Mouse (Mus musculus): ENCODE data around the gene Mgat4a.
"Not testable (repeated sequence)": the region's sequence is repeated elsewhere in the genome, so short reads cannot be mapped to it uniquely, and the experiment has no call there.

Mgat4a gene

GRCm38 (mm10) chr1:37531654-37532532, 8.9 kb downstream of the Mgat4a start:
- DNase-seq = peak; percentile 82

- peak; percentile 91 for DNase-seq
Observed at GRCm38 (mm10) chr1:37530061-37530460, 10.8 kb downstream of the Mgat4a start.

- DNase-seq = no peak
Observed at GRCm38 (mm10) chr1:37526257-37526656, 14.6 kb downstream of the Mgat4a start.

DNA sequence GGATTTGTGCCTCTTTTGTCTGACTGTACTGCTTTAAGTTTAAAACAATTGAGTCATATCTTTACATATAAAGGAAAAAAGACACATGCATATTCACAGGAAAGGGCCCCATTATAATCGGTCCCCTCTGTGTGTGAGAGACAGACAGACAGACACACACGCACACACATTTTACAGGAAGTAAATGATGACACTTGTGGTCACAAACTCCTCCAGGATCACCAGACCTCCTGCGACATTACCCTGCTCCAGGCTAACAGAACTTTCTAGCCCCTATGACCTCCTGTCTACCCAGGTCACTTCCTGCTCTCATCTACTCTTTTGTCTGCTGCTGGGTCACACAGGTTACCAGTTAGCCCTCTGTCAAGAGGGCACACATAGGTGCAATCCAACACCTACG, 16.1 kb downstream of the Mgat4a start:
- DNase-seq = no peak

DNA sequence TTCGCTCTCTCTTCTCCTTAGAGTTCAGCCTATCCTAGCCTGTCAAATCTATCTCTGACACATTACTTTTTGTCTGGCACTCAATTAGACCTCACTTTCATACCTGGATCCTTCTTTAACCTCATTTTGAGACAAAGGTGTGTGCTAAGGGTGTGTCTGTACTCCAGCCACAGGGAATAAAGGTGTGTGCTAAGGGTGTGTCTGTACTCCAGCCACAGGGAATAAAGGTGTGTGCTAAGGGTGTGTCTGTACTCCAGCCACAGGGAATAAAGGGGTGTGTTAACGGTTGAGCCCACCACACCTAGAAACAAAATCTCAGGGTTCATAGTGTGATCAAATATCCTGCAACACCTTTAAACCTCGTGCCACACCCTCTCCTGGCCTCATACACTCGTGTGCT, 16.7 kb downstream of the Mgat4a start:
- DNase-seq = not testable (repeated sequence)

DNA sequence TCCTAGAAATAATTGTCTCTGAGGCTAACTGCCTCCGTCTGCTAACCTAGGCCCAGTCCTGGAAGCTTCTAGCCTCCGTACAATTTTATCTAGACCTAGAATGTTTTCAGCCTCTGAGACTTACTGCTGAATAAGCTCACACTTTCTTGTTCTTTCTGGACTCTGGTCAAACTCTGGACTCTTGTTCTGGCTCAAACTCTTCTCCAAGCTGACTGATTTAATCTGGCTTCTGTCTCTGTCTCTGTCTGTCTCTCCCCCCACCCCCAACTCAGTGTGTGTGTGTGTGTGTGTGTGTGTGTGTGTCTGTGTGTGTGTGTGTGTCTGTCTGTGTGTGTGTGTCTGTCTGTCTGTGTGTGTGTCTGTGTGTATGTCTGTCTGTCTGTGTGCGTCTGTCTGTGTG, 17.3 kb downstream of the Mgat4a start:
- not testable (repeated sequence) for DNase-seq

DNA sequence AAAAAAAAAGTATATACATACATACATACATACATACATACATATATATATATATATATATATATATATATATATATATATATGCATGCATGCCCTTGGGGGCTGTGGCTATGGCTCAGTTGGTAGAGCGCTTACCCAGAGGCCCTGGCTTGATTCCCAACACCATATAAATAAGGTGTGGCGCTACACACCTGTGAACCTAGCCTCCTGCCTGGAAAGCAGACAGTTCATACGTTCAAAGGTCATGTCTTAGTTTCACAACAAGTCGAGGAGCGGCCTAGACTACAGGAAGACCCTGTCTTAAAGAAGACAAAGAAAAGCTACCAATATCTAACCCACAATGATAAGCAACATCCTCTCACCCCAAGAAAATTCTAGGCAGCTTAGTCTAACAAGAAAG, 18.7 kb downstream of the Mgat4a start:
- no peak for DNase-seq

GRCm38 (mm10) chr1:37518791-37519190, 22.0 kb downstream of the Mgat4a start:
- DNase-seq = peak; percentile 93

- DNase-seq = peak; percentile 97
Observed at GRCm38 (mm10) chr1:37518124-37518720, 22.6 kb downstream of the Mgat4a start.

GRCm38 (mm10) chr1:37512961-37513431, 27.8 kb downstream of the Mgat4a start:
- DNase-seq = peak; percentile 91

GRCm38 (mm10) chr1:37512109-37512640, 28.6 kb downstream of the Mgat4a start:
- peak; percentile 99 for DNase-seq

GRCm38 (mm10) chr1:37510193-37510592, 30.6 kb downstream of the Mgat4a start:
- no peak for DNase-seq

GRCm38 (mm10) chr1:37509437-37509836, 31.4 kb downstream of the Mgat4a start:
- DNase-seq = no peak

GRCm38 (mm10) chr1:37505348-37505730, 35.5 kb downstream of the Mgat4a start:
- DNase-seq = peak; percentile 91

DNA sequence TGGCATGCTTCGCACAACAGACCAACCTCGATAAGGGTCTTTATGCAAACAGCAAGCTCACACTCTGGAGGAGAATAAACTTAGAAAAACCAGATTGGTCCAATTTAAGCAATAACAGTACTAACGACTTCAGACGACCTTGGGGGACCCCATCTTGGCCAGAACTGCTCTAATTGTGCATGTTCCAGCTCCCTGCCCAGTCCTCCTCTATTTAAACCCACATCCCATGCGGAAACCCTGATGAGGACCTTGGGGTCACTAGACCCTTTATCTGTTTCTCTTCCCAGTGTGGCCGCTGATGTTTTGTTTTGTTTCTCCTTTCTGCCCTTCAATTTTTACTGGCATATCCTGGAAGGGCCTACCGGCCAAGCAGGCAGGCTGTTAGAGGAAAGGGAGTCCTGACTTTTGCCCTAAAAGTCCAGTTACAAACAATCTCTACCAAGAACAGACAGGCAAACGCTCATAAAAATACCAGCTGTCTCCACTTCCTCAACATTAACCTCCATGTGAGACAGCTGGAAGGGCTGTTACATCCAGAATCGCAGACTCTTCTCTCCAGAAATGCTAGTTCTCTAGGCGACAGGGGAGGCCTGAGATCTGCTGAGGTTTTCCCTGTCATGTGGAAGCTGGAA, 36.0 kb downstream of the Mgat4a start:
- DNase-seq = peak; percentile 96

- DNase-seq = no peak
Observed at GRCm38 (mm10) chr1:37503656-37504055, 37.2 kb downstream of the Mgat4a start.

DNA sequence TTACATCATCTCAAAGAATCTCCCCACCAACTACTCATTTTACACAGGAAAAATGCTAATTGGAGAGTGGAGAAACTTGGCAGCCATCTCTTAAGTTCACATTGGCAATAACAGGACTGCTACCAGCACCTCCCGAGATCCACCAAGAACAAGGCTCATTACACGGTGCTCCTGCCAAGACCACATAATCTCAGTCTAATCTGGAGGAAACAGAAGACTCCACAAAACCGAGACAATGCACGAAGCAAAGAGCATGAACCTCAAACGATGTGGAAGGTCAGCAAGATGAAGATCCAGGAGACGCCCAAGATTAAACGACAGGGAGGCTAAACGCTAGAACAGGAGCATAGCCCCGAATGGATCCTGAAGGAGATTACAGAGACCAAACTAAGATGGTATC, 38.5 kb downstream of the Mgat4a start:
- peak; percentile 98 for DNase-seq

GRCm38 (mm10) chr1:37500723-37501122, 40.1 kb downstream of the Mgat4a start:
- DNase-seq = peak; percentile 94

- DNase-seq = not testable (repeated sequence)
Observed at GRCm38 (mm10) chr1:37499395-37499794, 41.4 kb downstream of the Mgat4a start.

DNA sequence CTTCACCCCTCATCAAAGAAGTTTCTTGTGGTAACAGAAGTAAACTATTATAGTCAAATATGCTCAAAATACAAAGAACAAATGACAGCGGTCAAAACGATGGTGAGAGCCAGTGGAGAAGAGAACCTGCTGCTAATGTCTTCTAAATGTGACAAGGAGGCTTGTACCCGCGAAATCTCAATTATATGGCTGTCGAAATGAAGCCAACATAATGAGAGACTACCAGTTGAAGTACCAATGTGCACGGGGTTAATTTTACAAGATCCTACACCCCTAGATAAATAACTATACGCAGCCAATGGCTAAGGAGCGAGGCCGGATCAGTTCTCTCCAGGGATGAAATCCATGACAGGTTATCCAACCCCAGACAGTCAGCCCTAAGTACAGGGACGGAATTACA, 41.9 kb downstream of the Mgat4a start:
- DNase-seq = no peak

GRCm38 (mm10) chr1:37496591-37497280, 44.1 kb downstream of the Mgat4a start:
- DNase-seq = no peak

GRCm38 (mm10) chr1:37495698-37496321, 45.0 kb downstream of the Mgat4a start:
- DNase-seq = no peak

All from heart, adult 11 months (tissue).